Mouse (Mus musculus): ENCODE data around the gene Sult3a2.
"Not testable (repeated sequence)": the region's sequence is repeated elsewhere in the genome, so short reads cannot be mapped to it uniquely, and the experiment has no call there.

Gene Sult3a2

DNA sequence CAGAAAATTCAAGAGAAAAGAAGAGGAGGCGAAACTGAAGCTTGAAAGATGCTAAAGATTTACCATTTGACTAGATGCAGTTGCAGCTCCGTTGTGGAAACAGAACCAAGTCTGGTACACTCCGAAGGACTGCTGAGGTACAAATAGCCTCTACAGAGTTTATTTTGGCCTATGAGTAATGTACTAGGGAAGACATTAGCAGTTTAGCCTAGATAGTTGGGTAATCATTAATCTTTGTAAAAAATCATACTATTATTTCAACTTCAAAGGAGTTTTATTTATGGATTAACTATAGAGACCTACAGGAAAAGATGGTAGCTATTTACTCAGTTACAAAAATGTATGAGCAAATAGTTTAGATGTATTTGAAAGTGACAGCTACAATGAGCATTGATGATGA is at the start of gene Sult3a2:
Gene Sult3a2, minus strand, starts transcription at position 101 of the 400 bp plus-strand sequence.
- DNase-seq (ENCODE audit: low spot score): no peak

DNA sequence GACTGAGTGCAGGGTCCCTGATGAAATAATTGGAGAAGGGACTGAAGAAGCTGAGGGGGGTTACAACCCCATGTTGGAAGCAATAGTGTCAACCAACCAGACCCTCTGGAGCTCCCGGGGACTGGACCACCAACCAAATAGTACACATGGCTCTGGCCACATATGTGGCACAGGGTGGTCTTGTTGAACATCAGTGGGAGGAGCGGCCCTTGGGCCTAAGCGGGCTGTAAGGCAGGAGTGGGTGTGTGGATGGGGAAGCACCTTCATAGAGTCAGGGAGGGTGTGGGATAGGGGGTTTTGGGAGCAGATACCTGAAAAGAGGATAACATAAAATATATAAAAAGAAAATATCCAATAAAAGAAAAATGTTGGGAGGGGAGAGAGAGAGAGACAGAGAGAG is 34.4 kb upstream of the Sult3a2 start:
- DNase-seq (ENCODE audit: low spot score): no peak

DNA sequence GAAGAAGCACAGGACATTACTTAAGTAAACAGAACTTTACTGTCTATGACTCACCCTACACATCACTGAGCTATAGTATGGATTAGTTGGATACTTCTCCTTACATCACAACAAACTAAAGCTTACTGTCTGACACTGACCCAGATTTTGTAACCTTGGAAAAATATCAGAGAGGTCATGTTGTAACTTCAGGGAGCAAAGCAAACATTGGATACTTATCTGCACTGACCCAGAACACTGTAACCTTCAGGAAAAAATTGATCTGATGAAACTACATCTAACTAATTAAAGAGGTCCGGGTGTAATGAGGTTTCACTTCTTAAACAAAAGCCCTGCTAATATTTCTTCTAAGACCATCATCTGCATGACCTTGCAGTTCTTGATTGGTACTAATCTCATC is 30.4 kb upstream of the Sult3a2 start:
- no peak for DNase-seq (ENCODE audit: low spot score)

DNA sequence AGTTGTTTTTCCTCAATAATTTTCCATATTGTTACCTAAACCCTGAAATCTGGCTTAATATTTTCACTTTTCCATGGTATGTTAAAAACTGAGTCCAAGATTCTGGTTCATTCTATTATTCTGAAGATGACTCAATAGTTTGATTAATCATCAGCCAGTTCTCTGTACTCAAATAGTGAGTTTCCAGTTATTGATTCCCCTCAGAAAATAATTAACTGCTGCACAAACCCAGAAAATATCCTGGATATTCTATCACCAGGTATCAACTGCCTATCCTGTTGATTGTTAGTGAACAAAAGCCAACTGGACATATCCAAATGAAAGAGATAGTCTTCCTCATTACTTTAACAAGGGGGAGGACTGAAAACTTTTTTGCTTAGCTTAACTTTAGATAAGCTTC is 27.8 kb upstream of the Sult3a2 start:
- DNase-seq (ENCODE audit: low spot score): no peak

DNA sequence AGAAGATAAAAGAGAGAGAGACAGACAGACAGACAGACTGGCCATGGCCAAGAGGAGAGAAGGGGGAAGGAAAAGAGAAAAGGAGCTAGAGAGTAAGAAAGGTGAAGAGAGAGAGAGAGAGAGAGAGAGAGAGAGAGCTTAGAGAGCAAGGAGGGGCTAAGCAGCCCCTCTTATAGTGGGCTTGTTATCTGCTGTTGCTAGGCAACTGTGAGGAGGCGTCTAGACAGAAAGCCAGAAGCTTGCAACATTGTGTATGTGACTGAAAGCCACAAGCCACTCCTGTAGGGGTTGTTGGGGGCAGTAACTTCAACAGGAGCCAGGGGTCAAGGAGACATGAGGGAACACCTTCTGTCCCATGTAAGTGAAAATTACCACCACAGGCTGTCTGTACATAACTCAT is 25.3 kb upstream of the Sult3a2 start:
- no peak for DNase-seq (ENCODE audit: low spot score)

DNA sequence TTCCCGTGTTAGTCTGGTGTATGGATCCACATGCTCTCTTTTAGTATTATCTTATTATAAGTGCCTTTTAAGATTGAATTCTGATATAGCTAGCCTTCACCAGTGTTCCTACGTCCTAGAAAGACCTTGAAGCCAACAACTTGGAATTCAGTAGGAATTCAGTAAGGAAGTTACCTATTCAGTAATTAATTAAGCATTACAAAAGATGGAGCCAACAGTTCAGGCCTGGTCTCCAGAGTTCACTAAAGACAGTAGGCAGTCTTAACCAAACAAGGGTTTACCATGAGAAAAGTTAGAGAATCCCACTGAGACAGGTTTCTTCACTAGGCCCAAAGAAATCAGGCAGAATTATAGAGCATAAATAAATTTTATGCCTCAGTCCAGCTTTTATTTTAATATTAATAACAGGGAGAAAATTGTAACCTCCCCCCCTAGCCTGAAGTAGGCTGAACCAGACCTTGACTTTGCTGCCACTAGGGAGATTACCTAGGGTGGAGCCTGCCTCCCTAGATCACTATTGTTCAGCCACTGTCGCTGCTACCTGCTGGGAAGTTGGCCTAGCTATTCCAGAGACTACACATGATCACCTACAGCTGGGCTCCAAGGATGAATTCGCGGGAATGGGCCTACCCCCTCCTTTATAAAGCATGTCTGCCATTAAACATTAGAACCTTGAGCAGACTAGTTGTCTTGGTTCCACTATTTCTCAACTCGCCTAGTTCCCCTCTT is 10.9 kb upstream of the Sult3a2 start:
- not testable (repeated sequence) for DNase-seq (ENCODE audit: low spot score)

DNA sequence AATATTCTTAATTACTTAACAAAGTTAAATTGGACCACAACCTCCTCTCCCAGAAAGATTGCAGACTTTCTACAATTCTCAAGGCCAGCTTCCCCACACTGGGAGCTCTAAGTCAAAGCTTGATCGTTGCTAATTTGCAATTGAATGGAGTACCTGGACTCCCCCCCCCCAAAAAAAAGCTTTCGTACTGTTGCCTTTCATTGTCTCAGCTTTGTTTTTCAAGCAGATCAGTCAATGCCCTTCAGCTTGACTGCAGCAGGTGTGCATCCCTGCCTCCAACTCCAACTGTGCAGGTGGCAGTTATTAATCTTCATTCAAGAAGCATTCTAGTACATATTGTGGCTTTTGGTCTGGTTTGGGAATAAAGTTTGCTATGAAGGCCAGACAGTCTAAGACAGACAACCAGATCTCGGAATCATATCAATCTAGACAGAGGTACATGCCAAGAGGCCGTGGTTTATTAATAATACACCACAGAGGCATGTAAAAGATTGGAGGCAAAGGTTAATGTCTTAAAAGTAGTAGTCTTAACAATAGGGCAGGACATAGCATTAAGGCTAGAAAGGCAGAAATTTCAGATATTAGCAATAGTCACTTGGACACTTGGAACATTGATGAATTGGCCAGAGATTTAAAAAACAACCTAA is 9.9 kb upstream of the Sult3a2 start:
- DNase-seq (ENCODE audit: low spot score): not testable (repeated sequence)

DNA sequence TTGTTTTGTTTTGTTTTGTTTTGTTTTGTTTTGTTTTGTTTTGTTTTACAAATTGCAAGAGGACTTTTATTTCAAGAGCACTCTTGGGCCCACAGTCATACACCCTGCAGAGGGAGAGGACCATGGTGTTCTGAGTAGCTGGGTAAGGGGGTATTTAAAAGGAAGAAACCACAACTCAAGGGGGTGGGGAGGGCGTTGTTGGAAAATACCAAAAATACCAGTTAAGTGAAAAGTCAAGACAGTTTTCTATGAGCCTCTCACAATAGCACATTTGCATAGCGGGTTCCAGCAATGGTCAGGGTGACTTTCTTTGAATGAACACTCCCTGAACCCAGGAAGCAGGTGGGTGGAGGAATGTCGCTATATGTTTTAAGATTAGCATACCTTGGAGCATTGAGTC is 5.7 kb upstream of the Sult3a2 start:
- not testable (repeated sequence) for DNase-seq (ENCODE audit: low spot score)

DNA sequence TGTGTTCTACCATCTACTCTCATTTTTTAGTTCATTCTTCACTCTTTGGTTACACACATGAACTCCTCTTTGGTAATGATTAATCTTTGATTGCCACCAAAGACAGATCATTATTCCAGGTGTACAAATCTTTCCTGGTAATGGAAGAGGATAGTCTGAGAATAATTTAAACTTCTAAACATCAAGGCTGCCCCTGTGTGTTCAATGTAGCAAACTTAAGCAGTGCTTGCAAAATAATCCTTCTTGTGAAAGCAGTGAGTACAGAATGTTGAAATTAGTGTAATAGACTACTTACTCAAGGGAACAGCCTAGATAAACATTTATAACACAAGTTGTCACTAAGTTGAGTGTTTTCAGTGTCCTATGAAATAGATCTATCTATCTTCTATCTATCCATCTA is 1.0 kb upstream of the Sult3a2 start:
- no peak for DNase-seq (ENCODE audit: low spot score)

DNA sequence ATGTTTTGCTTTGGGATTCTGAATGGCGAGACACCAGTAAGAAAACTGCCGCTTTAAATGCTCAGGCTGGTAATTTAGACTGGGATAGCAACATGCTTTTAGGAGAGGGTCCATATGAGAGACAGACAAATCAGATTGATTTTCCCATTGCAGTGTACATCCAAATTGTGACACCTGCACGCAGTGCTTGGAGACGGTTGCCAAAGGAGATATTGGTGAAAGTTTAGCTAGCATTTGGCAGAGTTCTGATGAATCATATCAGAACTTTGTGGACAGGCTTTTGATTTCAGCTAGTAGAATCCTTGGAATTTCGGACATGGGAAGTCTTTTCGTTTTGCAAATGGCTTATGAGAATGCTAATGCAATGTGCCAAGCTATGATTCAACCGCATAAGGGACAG is 51.3 kb downstream of the Sult3a2 start:
- not testable (repeated sequence) for DNase-seq (ENCODE audit: low spot score)

DNA sequence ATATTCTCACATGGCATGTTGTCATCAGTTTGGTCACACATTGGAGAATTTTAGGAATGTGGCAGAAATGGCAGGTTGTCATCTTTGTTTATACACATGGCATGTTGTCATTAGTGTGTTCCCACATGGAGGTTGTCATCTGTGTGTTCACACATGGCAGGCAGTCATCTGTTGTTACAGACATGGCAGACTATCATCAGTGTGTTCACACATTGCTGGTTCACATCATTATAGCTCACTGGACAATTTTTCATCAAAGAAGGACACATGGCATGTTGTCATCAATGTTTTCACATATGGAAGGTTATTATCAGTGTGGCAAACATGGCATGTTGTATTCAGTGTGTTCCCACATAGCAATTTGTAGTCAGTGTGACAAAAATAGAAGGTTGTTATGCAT is 53.3 kb downstream of the Sult3a2 start:
- DNase-seq (ENCODE audit: low spot score): no peak

DNA sequence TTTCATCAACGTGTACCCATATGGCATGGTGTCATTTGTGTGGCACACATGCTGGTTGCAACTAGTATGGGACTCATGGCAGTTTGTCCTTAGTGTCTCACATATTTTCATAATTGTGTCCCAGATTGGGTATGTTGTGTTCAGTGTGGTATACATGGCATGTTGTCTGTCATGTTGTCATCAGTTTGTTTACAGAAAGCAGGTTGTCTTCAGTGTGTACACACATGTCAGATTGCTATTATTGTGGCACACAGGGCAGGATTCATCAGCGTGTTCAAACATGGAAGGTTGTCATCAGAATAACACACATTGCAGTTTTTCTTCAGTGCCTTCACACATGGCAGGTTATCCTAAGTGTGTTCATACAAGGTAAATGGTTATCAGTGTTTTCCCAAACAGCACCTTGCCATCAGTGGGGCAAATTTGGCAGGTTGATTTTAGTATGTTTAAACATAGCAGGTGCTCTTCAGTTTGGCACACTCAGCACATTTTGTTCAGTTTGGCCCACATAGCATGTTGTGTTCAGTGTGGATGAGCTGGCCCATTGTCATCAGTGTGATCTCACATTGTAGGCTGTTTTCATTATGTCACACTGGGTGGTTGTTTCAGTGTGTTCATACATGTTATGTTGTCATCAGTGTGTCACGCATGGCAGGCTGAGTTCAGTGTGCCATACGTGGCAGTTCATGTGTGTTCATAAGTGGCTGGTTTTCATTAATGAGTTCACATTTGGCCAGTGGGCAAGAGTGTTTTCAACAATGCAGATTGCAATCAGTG is 53.9 kb downstream of the Sult3a2 start:
- no peak for DNase-seq (ENCODE audit: low spot score)

DNA sequence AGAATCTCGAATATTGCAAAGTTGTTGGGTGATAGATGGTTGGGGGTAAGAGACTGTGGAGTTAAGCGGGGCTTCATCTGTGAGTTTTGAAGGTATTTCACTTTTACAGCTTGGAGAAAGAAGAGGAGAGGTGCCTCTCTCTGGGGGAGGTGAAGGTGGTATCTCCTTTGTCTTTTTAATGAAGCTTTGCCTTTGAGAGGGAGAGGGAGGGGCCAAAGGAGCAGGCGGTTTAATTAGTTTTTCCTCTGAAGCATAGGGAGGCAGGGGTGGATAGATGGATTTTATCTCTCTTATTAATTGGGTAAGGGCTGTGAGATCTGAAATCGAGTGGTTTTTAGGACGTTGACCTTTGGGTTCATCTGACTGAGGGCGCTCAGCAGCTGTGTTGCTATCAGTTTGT is 62.7 kb downstream of the Sult3a2 start:
- no peak for DNase-seq (ENCODE audit: low spot score)

DNA sequence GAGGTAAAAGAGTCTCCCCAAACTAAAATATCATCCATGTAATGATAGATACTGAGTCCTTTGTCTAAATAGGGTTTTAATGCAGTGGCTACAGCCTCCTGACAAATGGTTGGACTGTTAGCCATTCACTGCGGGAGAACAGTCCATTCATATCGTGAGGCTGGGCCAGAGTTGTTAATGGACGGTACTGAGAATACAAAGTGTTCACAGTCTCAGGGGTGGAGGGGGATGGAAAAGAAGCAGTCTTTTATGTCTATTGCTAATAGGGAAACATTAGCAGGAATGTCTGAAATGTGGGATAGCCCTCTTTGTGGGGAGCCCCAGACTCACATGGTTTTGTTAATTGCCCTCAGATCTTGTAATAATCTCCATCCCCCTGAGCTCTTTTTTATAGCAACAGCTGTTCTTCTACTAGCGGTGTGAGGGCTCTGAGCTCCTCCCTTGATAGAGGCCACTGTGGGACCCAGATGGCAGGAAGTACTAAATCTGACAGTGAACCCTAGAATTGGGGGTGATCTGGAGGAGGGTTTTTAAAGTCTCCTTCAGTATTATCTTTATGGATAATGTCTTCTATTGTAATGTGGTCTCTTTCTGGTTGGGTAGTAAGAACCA is 64.6 kb downstream of the Sult3a2 start:
- DNase-seq (ENCODE audit: low spot score): no peak

Measured in T-cell, adult 2 months (primary cell).